Mouse (Mus musculus): ENCODE measurements around the gene Osbpl10. TPM values are rescaled to one million over a fixed set of nuclear protein-coding genes. Genes with fewer than 3 reads are reported as not detected.

The Osbpl10 gene
- polyA plus RNA-seq, 1 experiment from 2014 or later, result 2.5 TPM

GRCm38 (mm10) chr9:115049981-115050720 lies 71.8 kb downstream of the Osbpl10 start:
- Histone ChIP-seq H3K36me3 (ENCODE audit: insufficient read depth) (no peaks in the 10 kb centered on the region), H3K4me3 (ENCODE audit: low read depth, low read length) (no peak overlapping the region), H3K9me3 (ENCODE audit: low read depth, low read length) (no peaks in the 10 kb centered on the region), H3K27me3 (ENCODE audit: insufficient read depth, low read length) (no peaks in the 10 kb centered on the region), H3K27ac (ENCODE audit: low read depth) (no peak overlapping the region), H3K4me1 (ENCODE audit: insufficient read depth) (0 out of 2 replicates have a peak, but pooled peaks cover 3% of the 10 kb centered on the region), H3K9ac (no peak overlapping the region), H3K4me2 (no peak overlapping the region)
- WGBS, result 65% methylated on average over 13 of the region's 13 CpGs
- TF ChIP-seq CTCF (IDR thresholded peaks at IDR 0.05; ENCODE audit: low read depth), result no peak
- ATAC-seq (ENCODE audit: insufficient read depth) (0 out of 2 replicates have a peak, but pooled peaks have one; percentile 19), DNase-seq (peak; percentile 42)

GRCm38 (mm10) chr9:115051976-115052375 lies 73.6 kb downstream of the Osbpl10 start:
- 48% methylated on average over 3 of the region's 3 CpGs for WGBS
- H3K4me2 ChIP-seq, result no peak overlapping the region
- H3K27ac ChIP-seq (ENCODE audit: low read depth), result no peak overlapping the region
- H3K4me1 ChIP-seq (ENCODE audit: insufficient read depth), result 0 out of 2 replicates have a peak, but pooled peaks cover 3% of the 10 kb centered on the region
- no peak overlapping the region for H3K9ac ChIP-seq
- no peaks in the 10 kb centered on the region for H3K9me3 ChIP-seq (ENCODE audit: low read depth, low read length)
- H3K36me3 ChIP-seq (ENCODE audit: insufficient read depth), result no peaks in the 10 kb centered on the region
- H3K27me3 ChIP-seq (ENCODE audit: insufficient read depth, low read length), result no peaks in the 10 kb centered on the region
- ATAC-seq (ENCODE audit: insufficient read depth) (no peak), DNase-seq (no peak)
- no peak for TF ChIP-seq CTCF (IDR thresholded peaks at IDR 0.05; ENCODE audit: low read depth)
- H3K4me3 ChIP-seq (ENCODE audit: low read depth, low read length), result no peak overlapping the region

GRCm38 (mm10) chr9:115053779-115054178 lies 75.4 kb downstream of the Osbpl10 start:
- ATAC-seq (ENCODE audit: insufficient read depth), result no peak
- 92% methylated on average over 14 of the region's 14 CpGs for WGBS
- H3K27me3 ChIP-seq (ENCODE audit: insufficient read depth, low read length), result no peaks in the 10 kb centered on the region
- no peak overlapping the region for H3K4me2 ChIP-seq
- H3K9ac ChIP-seq, result no peak overlapping the region
- H3K4me1 ChIP-seq (ENCODE audit: insufficient read depth), result 0 out of 2 replicates have a peak, but pooled peaks cover 5% of the 10 kb centered on the region
- no peak for TF ChIP-seq CTCF (IDR thresholded peaks at IDR 0.05; ENCODE audit: low read depth)
- DNase-seq, result no peak
- H3K36me3 ChIP-seq (ENCODE audit: insufficient read depth), result no peaks in the 10 kb centered on the region
- H3K27ac ChIP-seq (ENCODE audit: low read depth), result no peak overlapping the region
- no peaks in the 10 kb centered on the region for H3K9me3 ChIP-seq (ENCODE audit: low read depth, low read length)
- H3K4me3 ChIP-seq (ENCODE audit: low read depth, low read length), result no peak overlapping the region

GRCm38 (mm10) chr9:115055041-115055830 lies 76.9 kb downstream of the Osbpl10 start:
- no peak overlapping the region for H3K4me2 ChIP-seq
- H3K36me3 ChIP-seq (ENCODE audit: insufficient read depth), result no peaks in the 10 kb centered on the region
- no peak for TF ChIP-seq CTCF (IDR thresholded peaks at IDR 0.05; ENCODE audit: low read depth)
- no peak overlapping the region for H3K9ac ChIP-seq
- no peak overlapping the region for H3K27ac ChIP-seq (ENCODE audit: low read depth)
- H3K4me1 ChIP-seq (ENCODE audit: insufficient read depth), result 0 out of 2 replicates have a peak, but pooled peaks cover 5% of the 10 kb centered on the region
- H3K9me3 ChIP-seq (ENCODE audit: low read depth, low read length), result no peaks in the 10 kb centered on the region
- no peak for DNase-seq
- H3K27me3 ChIP-seq (ENCODE audit: insufficient read depth, low read length), result no peaks in the 10 kb centered on the region
- WGBS, result 85% methylated on average over 8 of the region's 8 CpGs
- no peak overlapping the region for H3K4me3 ChIP-seq (ENCODE audit: low read depth, low read length)
- ATAC-seq (ENCODE audit: insufficient read depth), result no peak

GRCm38 (mm10) chr9:115058806-115059205 lies 80.4 kb downstream of the Osbpl10 start:
- no peaks in the 10 kb centered on the region for H3K36me3 ChIP-seq (ENCODE audit: insufficient read depth)
- H3K4me1 ChIP-seq (ENCODE audit: insufficient read depth), result 0 out of 2 replicates have a peak, but pooled peaks cover 3% of the 10 kb centered on the region
- no peak overlapping the region for H3K9ac ChIP-seq
- no peaks in the 10 kb centered on the region for H3K27me3 ChIP-seq (ENCODE audit: insufficient read depth, low read length)
- no peak overlapping the region for H3K4me2 ChIP-seq
- H3K4me3 ChIP-seq (ENCODE audit: low read depth, low read length), result no peak overlapping the region
- DNase-seq (peak; percentile 71), ATAC-seq (ENCODE audit: insufficient read depth) (no peak)
- TF ChIP-seq CTCF (IDR thresholded peaks at IDR 0.05; ENCODE audit: low read depth), result no peak
- H3K9me3 ChIP-seq (ENCODE audit: low read depth, low read length), result no peaks in the 10 kb centered on the region
- 28% methylated on average over 5 of the region's 5 CpGs for WGBS
- no peak overlapping the region for H3K27ac ChIP-seq (ENCODE audit: low read depth)

GRCm38 (mm10) chr9:115064834-115065233 lies 86.5 kb downstream of the Osbpl10 start:
- no peaks in the 10 kb centered on the region for H3K4me1 ChIP-seq (ENCODE audit: insufficient read depth)
- no peak for DNase-seq
- H3K4me2 ChIP-seq, result no peak overlapping the region
- no peaks in the 10 kb centered on the region for H3K27me3 ChIP-seq (ENCODE audit: insufficient read depth, low read length)
- no peaks in the 10 kb centered on the region for H3K36me3 ChIP-seq (ENCODE audit: insufficient read depth)
- peak; percentile 36 for TF ChIP-seq CTCF (IDR thresholded peaks at IDR 0.05; ENCODE audit: low read depth)
- no peaks in the 10 kb centered on the region; the same call in 1 of the 2 replicates for H3K9me3 ChIP-seq (ENCODE audit: low read depth, low read length)
- no peak overlapping the region for H3K4me3 ChIP-seq (ENCODE audit: low read depth, low read length)
- 91% methylated on average over 1 of the region's 1 CpGs for WGBS
- no peak overlapping the region for H3K9ac ChIP-seq
- ATAC-seq (ENCODE audit: insufficient read depth), result no peak
- H3K27ac ChIP-seq (ENCODE audit: low read depth), result no peak overlapping the region

GRCm38 (mm10) chr9:115067071-115067470 lies 88.7 kb downstream of the Osbpl10 start:
- H3K4me1 ChIP-seq (ENCODE audit: insufficient read depth), result no peaks in the 10 kb centered on the region
- no peaks in the 10 kb centered on the region for H3K27me3 ChIP-seq (ENCODE audit: insufficient read depth, low read length)
- ATAC-seq (ENCODE audit: insufficient read depth) (no peak), DNase-seq (no peak)
- H3K9me3 ChIP-seq (ENCODE audit: low read depth, low read length), result no peaks in the 10 kb centered on the region; the same call in 1 of the 2 replicates
- H3K4me3 ChIP-seq (ENCODE audit: low read depth, low read length), result no peak overlapping the region
- no peak overlapping the region for H3K27ac ChIP-seq (ENCODE audit: low read depth)
- no peak overlapping the region for H3K4me2 ChIP-seq
- H3K36me3 ChIP-seq (ENCODE audit: insufficient read depth), result no peaks in the 10 kb centered on the region
- H3K9ac ChIP-seq, result no peak overlapping the region
- 72% methylated on average over 9 of the region's 9 CpGs for WGBS
- no peak for TF ChIP-seq CTCF (IDR thresholded peaks at IDR 0.05; ENCODE audit: low read depth)
